Mouse (Mus musculus) kidney, adult 9 months (tissue): ENCODE measurements around the gene Pcmt1.

Experiments used
- DNase-seq: peaks from one replicate; pipeline ENCODE4 v3.0.0; 2022

Gene Pcmt1

GRCm38 (mm10) chr10:7582891-7583557, 97.9 kb downstream of the Pcmt1 start:
- no peak for DNase-seq

- DNase-seq = no peak
These were observed 98.6 kb downstream of the Pcmt1 start for GRCm38 (mm10) chr10:7582157-7582890.

GRCm38 (mm10) chr10:7581401-7581800, 99.5 kb downstream of the Pcmt1 start:
- no peak for DNase-seq
